ENCODE assay signal across 27 mouse cellular contexts in genomic region chr1:38969116-38969515, GRCm38 (mm10). TPM values are rescaled to one million over a fixed set of nuclear protein-coding genes. Genes with fewer than 3 reads are reported as not detected.
"Had no signal": no experiment of that assay in that cellular context is flagged by ENCODE, and none has a peak within 500 bp of the region (broad histone marks: within the 10 kb centered on the region; RNA-seq: fewer than 3 reads in every experiment).

No protein-coding gene starts in this region.

- H3K9me3 ChIP-seq: kidney, embryonic 15.5 days; midbrain, embryonic 12.5 days; midbrain, embryonic 15.5 days; neural tube, embryonic 12.5 days; neural tube, embryonic 15.5 days; stomach, embryonic 15.5 days had no signal

- H3K4me2 ChIP-seq: kidney, embryonic 15.5 days; lung, embryonic 14.5 days; midbrain, embryonic 12.5 days; midbrain, embryonic 15.5 days; neural tube, embryonic 12.5 days; neural tube, embryonic 15.5 days; stomach, embryonic 15.5 days had no signal

- H3K27me3 ChIP-seq: kidney, embryonic 15.5 days; midbrain, embryonic 12.5 days; midbrain, embryonic 15.5 days; neural tube, embryonic 12.5 days; neural tube, embryonic 15.5 days; stomach, embryonic 15.5 days had no signal

- H3K9ac ChIP-seq: kidney, embryonic 15.5 days; liver, embryonic 14.5 days; liver, postnatal 0 days; lung, embryonic 14.5 days; midbrain, embryonic 12.5 days; midbrain, embryonic 15.5 days; neural tube, embryonic 12.5 days; neural tube, embryonic 15.5 days; stomach, embryonic 15.5 days had no signal

- DNase-seq: kidney, postnatal 10 days; kidney, postnatal 36 days; layer of hippocampus, postnatal 36 days; liver, postnatal 0 days; lung, embryonic 14.5 days; retina, postnatal 1 day; right cerebral cortex, postnatal 25 days; spleen, adult 18-20 months; thymus, postnatal 25 days had no signal

- H3K36me3 ChIP-seq: kidney, embryonic 15.5 days; midbrain, embryonic 12.5 days; midbrain, embryonic 15.5 days; neural tube, embryonic 12.5 days; neural tube, embryonic 15.5 days; stomach, embryonic 15.5 days had no signal

- H3K27ac ChIP-seq: kidney, embryonic 15.5 days; left cerebral cortex, adult 2 months; liver, embryonic 14.5 days; macrophage; midbrain, embryonic 12.5 days; midbrain, embryonic 15.5 days; neural tube, embryonic 12.5 days; neural tube, embryonic 15.5 days; stomach, embryonic 15.5 days had no signal

- H3K4me3 ChIP-seq: kidney, embryonic 15.5 days; left cerebral cortex, adult 2 months; midbrain, embryonic 12.5 days; midbrain, embryonic 15.5 days; neural tube, embryonic 12.5 days; neural tube, embryonic 15.5 days; stomach, embryonic 15.5 days had no signal

- H3K4me1 ChIP-seq: kidney, embryonic 15.5 days; midbrain, embryonic 12.5 days; midbrain, embryonic 15.5 days; neural tube, embryonic 12.5 days; neural tube, embryonic 15.5 days; stomach, embryonic 15.5 days had no signal

- ATAC-seq: liver, postnatal 0 days; lung, postnatal 0 days; midbrain, embryonic 15.5 days had no signal

RNA-seq across cellular contexts. Expression of gene Nms, which starts 30.2 kb away (rescaled TPM):
- total RNA-seq: layer of hippocampus, adult 8-10 months; layer of hippocampus, postnatal 10 days; layer of hippocampus, postnatal 36 days; left cerebral cortex, adult 2 months; left cerebral cortex, postnatal 10 days; left cerebral cortex, postnatal 36 days; liver, adult 2 months; megakaryocyte, adult 5-6 weeks had no signal
- polyA plus RNA-seq: kidney, embryonic 15.5 days; limb, embryonic 11.5 days; limb, embryonic 14.5 days; liver, adult 2 months; liver, embryonic 14.5 days; liver, postnatal 0 days; lung, embryonic 14.5 days; lung, postnatal 0 days; macrophage; midbrain, embryonic 15.5 days; stomach, embryonic 15.5 days had no signal
